Mouse (Mus musculus) neural tube, embryonic 14.5 days (tissue): ENCODE measurements at regions not wholly inside any gene's neighbourhood (a gene's known extent, or its start where the extent isn't known, plus 50 kb on each side); places are given as distances from the start of the nearest gene placed in this dataset.

Experiments
- ATAC-seq: fragments of 200-750 bp; cut with Nextera tagmentation; 2 replicates; pipeline ENCODE4 v1.8.0; 2017; ENCODE audit warnings: low read depth, mild to moderate bottlenecking, moderate TSS enrichment, moderate library complexity
- H3K27ac ChIP-seq: fragments of 300-500 bp; sonication (generic); 2 replicates; pipeline ENCODE4 v1.5.1; 2014; ENCODE audit warnings: low read depth, mild to moderate bottlenecking, control low read depth, low read length, moderate library complexity, mixed read lengths
- H3K27me3 ChIP-seq: fragments of 300-500 bp; sonication (generic); 2 replicates; pipeline ENCODE4 v1.6.1; 2014; ENCODE audit warnings: low read length; ENCODE audit not compliant: control insufficient read depth, insufficient read depth
- H3K36me3 ChIP-seq: fragments of 300-500 bp; sonication (generic); 2 replicates; pipeline ENCODE4 v1.6.1; 2014; ENCODE audit warnings: low read length, mixed read lengths; ENCODE audit not compliant: control insufficient read depth, insufficient read depth
- H3K4me1 ChIP-seq: fragments of 300-500 bp; sonication (generic); 2 replicates; pipeline ENCODE4 v1.6.1; 2014; ENCODE audit warnings: low read length; ENCODE audit not compliant: control insufficient read depth, insufficient read depth
- H3K4me2 ChIP-seq: fragments of 300-500 bp; sonication (generic); 2 replicates; pipeline ENCODE4 v1.6.1; 2014; ENCODE audit warnings: mild to moderate bottlenecking, low read depth, low read length, control low read depth
- H3K4me3 ChIP-seq: fragments of 300-500 bp; sonication (generic); 2 replicates; pipeline ENCODE4 v1.5.1; 2014; ENCODE audit warnings: low read depth, low read length, control low read depth, mixed read lengths
- H3K9ac ChIP-seq: fragments of 300-500 bp; sonication (generic); replicated peaks from 2 replicates; pipeline ENCODE4 v1.6.1; 2014; ENCODE audit warnings: low read depth, mild to moderate bottlenecking, control low read depth, low read length, mixed read lengths
- H3K9me3 ChIP-seq: fragments of 300-500 bp; sonication (generic); 2 replicates; pipeline ENCODE4 v1.6.1; 2016; ENCODE audit warnings: low read length; ENCODE audit not compliant: control insufficient read depth
- WGBS: fragments of 180-500 bp; shearing (Covaris S2); extraction: QIAGEN DNeasy Blood & Tissue Kit; methylation state at CpG from one replicate; pipeline ENCODE4 v1.1.7; 2014; 5-methylcytosine and 5-hydroxymethylcytosine counted together

DNA sequence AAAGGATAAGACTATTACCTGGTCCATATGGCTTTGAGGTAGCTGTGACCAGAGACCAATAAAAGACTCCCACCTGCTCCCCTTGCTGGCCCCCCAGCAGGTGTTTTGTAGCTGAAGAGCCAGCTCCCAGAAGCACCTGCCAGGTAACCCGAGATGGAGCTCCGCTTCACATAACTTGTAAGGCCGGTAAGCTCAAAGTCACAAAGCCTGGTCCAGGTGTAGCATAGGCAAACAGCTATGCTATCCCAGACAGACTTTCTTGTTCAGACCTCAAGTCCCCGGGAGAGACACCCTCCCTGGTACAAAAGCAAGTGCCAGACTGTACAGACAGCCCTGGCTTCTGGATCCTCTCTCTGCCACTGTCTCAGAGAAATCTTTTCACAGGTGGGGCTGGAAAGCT lies 154.6 kb downstream of the Tomm20 start:
- Histone ChIP-seq H3K4me2 (no peak overlapping the region), H3K4me1 (no peaks in the 10 kb centered on the region), H3K27ac (no peak overlapping the region), H3K36me3 (no peaks in the 10 kb centered on the region), H3K4me3 (no peak overlapping the region), H3K9me3 (no peaks in the 10 kb centered on the region), H3K27me3 (no peaks in the 10 kb centered on the region), H3K9ac (no peak overlapping the region)
- WGBS, result 85% methylated on average over 4 of the region's 4 CpGs
- no peak for ATAC-seq

DNA sequence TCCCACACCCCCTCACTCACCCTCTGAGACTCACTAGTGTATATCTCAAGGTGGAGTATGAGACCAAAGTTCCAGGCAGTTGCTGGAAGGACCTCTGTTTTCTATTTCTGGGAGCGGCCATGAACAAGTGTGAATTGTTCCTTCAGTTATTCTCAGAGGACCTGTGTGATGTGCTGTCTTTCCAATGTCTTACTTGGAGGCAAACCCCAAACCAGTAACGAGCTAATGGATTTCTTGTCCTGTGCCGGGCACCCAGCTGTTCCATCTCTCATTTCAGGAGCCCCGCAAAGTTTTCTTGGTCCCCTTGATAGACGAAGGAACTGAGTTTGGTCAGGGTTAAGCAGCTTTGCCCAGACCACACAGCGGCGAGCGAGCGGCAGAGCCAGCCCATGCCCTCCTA lies 155.4 kb downstream of the Tomm20 start:
- Histone ChIP-seq H3K36me3 (no peaks in the 10 kb centered on the region), H3K4me1 (no peaks in the 10 kb centered on the region), H3K4me2 (no peak overlapping the region), H3K4me3 (no peak overlapping the region), H3K27me3 (no peaks in the 10 kb centered on the region), H3K9me3 (no peaks in the 10 kb centered on the region), H3K27ac (no peak overlapping the region), H3K9ac (no peak overlapping the region)
- 94% methylated on average over 9 of the region's 9 CpGs for WGBS
- no peak for ATAC-seq

DNA sequence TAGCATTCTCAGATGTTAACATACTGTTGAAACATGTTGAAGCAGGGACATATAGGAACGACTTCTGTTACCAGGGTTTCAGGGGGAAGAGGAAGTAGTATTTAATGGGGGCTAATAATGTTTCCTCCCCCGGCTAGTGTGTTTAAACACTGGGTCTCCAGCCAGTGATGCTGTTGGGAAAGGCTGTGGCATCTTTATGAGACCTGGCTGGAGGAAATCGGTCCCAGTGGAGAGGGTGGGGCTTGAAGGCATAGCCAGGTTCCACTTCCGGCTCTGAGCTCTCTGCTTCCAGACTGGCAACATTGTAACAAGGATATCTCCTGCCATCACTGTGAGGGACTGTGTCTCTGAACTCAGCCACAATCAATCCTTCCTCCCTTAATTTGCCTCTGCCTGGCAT lies 156.6 kb downstream of the Tomm20 start:
- H3K4me2 ChIP-seq, result no peak overlapping the region
- no peak overlapping the region for H3K4me3 ChIP-seq
- no peaks in the 10 kb centered on the region for H3K36me3 ChIP-seq
- H3K9me3 ChIP-seq, result no peaks in the 10 kb centered on the region
- no peak overlapping the region for H3K27ac ChIP-seq
- H3K4me1 ChIP-seq, result no peaks in the 10 kb centered on the region
- no peaks in the 10 kb centered on the region for H3K27me3 ChIP-seq
- 45% methylated on average over 4 of the region's 4 CpGs for WGBS
- ATAC-seq, result no peak
- H3K9ac ChIP-seq, result no peak overlapping the region

DNA sequence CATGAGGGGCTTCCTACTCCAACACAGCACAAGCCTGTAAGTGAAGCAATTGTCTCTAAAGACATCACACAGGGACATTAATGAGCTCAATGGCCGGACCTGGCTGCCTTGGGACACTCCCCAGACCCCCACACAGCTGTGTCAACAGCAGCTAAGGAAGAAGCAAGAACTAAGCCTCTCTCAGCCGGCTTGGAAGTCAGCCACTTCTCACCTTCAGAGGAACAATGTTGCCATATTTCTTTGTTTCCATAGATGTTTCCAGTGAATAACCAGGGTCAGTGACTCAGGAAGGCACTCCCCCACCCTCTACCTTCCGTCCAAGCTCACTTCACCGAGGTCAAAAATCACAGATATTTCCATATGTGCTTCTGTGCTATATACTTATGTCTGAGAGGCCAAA lies 157.0 kb downstream of the Tomm20 start:
- Histone ChIP-seq H3K4me2 (no peak overlapping the region), H3K4me1 (no peaks in the 10 kb centered on the region), H3K27me3 (no peaks in the 10 kb centered on the region), H3K36me3 (no peaks in the 10 kb centered on the region), H3K27ac (no peak overlapping the region), H3K9ac (no peak overlapping the region), H3K9me3 (no peaks in the 10 kb centered on the region), H3K4me3 (no peak overlapping the region)
- whole genome bisulfite sequencing, result 46% methylated on average over 4 of the region's 4 CpGs
- ATAC-seq, result no peak

DNA sequence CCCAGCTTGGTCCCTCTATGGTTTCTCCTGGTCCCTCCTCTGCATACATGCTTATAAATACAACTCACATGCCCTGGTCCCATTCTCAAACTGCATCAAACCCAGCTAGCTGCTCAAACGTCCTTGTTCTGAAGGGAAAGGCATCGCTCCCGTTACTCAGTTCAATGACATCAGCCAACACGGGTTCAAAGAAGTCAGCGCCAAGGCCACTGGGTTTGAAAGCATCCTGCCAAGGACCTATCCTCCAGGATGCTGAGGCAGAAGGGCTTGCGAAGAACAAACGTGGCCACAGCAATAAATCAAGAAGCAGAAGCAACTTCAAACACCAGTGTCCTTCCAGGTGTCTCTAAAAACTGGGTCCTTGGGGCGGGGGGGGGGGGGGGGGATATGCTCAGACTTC lies 158.2 kb downstream of the Tomm20 start:
- Histone ChIP-seq H3K4me2 (no peak overlapping the region), H3K9ac (no peak overlapping the region), H3K36me3 (no peaks in the 10 kb centered on the region), H3K27ac (no peak overlapping the region), H3K9me3 (no peaks in the 10 kb centered on the region), H3K27me3 (no peaks in the 10 kb centered on the region), H3K4me3 (no peak overlapping the region), H3K4me1 (no peaks in the 10 kb centered on the region)
- ATAC-seq, result no peak
- WGBS, result 83% methylated on average over 7 of the region's 8 CpGs

DNA sequence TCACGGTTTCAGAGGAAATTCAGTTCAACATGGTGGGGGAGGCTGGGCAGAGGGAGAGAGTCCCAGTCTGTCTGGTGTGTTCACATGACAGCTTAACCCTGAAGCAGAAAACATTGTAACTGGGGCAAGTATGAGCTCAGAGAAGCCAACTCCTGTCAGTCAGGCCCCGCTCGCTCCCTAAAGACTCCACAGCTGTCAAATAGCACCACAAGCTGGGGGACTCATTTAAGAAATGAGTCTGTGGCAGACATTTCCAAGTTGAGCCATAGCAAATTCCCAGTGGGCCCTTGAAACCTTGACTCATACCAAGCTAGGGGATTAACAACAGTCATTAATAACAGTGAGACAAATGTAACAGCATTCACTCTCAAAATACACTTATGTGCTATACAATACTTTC lies 160.4 kb downstream of the Tomm20 start:
- no peaks in the 10 kb centered on the region for H3K4me1 ChIP-seq
- H3K27ac ChIP-seq, result no peak overlapping the region
- no peak for ATAC-seq
- 83% methylated on average over 3 of the region's 3 CpGs for WGBS
- no peaks in the 10 kb centered on the region for H3K27me3 ChIP-seq
- no peak overlapping the region for H3K4me2 ChIP-seq
- H3K4me3 ChIP-seq, result no peak overlapping the region
- H3K9me3 ChIP-seq, result no peaks in the 10 kb centered on the region
- no peaks in the 10 kb centered on the region for H3K36me3 ChIP-seq
- no peak overlapping the region for H3K9ac ChIP-seq

DNA sequence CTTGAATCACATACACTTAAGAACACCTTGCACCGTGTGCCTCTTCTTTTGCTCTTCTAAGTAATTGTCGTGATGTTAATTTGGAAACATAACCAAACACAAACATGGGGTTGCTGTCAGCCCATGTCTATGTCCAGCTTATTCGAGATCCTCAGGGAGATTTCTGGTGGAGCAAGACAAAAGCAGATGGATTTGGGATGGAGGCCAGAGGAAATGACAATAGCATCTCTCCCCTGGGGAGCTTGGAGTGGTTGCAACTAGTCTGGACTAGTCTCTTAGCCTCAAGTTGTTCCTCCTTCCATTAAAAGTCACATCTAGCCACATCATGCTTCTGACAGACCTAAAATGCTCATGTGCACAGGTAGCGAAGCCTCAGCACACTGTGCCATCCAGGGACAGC lies 161.0 kb downstream of the Tomm20 start:
- no peak overlapping the region for H3K4me3 ChIP-seq
- no peaks in the 10 kb centered on the region for H3K4me1 ChIP-seq
- ATAC-seq, result no peak
- no peak overlapping the region for H3K27ac ChIP-seq
- WGBS, result 87% methylated on average over 4 of the region's 4 CpGs
- H3K27me3 ChIP-seq, result no peaks in the 10 kb centered on the region
- H3K9me3 ChIP-seq, result no peaks in the 10 kb centered on the region
- no peaks in the 10 kb centered on the region for H3K36me3 ChIP-seq
- H3K9ac ChIP-seq, result no peak overlapping the region
- H3K4me2 ChIP-seq, result no peak overlapping the region

GRCm38 (mm10) chr8:126783703-126784440 lies 161.8 kb downstream of the Tomm20 start:
- no peaks in the 10 kb centered on the region for H3K9me3 ChIP-seq
- H3K27ac ChIP-seq, result no peak overlapping the region
- WGBS, result 72% methylated on average over 12 of the region's 12 CpGs
- H3K4me1 ChIP-seq, result no peaks in the 10 kb centered on the region
- no peak overlapping the region for H3K4me2 ChIP-seq
- no peak for ATAC-seq
- no peaks in the 10 kb centered on the region for H3K36me3 ChIP-seq
- no peak overlapping the region for H3K4me3 ChIP-seq
- H3K27me3 ChIP-seq, result no peaks in the 10 kb centered on the region
- no peak overlapping the region for H3K9ac ChIP-seq

DNA sequence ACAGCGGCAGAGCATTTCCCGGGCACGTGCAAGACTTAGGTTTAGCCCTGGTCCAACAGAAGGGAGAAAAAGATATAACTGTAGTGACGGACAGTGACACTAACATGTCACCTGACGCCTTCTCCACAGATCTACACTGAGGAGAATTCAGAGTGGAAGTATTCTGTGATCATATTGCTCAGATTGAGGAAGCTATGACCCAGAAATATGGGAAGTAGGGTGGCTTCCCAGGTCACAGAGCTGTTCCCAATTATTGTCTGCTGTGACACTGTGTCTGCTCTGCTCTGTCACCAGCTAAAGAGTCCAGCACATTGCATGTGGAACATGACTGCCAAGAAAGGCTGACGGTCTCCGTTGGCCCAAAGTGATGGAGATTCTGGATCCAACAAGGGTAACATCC lies 167.0 kb downstream of the Tomm20 start:
- Histone ChIP-seq H3K4me1 (no peaks in the 10 kb centered on the region), H3K36me3 (no peaks in the 10 kb centered on the region), H3K9ac (no peak overlapping the region), H3K4me2 (no peak overlapping the region), H3K27me3 (no peaks in the 10 kb centered on the region), H3K9me3 (no peaks in the 10 kb centered on the region), H3K4me3 (no peak overlapping the region), H3K27ac (no peak overlapping the region)
- WGBS, result 92% methylated on average over 7 of the region's 7 CpGs
- no peak for ATAC-seq
